Mouse (Mus musculus) cerebellum, postnatal 36 days (tissue): Measurements from ENCODE around the gene Arhgef6.

Source experiments
- DNase-seq, 2 experiments: peaks; one replicate each; pipeline ENCODE4 v3.0.0; 2021 to 2022; ENCODE audit warnings: mixed read lengths in 2 of 2

Arhgef6 gene

DNA sequence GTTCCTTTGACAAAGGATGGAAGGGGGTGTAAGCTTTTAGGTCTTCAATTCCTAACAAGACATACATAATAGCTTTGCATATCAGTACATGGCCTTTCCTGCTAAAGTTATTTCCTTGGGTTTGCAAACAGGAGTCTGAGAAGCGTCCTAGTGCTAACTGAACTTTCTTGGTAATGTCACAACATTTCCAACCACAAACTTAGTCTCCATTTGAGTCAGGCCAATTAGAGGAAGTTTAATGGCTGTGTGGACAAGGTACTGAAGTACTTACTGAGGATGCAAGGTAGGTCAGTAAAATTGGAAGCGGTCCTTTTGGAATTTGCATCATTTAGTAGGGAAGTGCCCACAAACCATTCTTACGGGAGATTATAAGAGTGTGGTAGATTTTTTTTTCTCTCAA is 155.2 kb downstream of the Arhgef6 start:
- no peak for DNase-seq

DNA sequence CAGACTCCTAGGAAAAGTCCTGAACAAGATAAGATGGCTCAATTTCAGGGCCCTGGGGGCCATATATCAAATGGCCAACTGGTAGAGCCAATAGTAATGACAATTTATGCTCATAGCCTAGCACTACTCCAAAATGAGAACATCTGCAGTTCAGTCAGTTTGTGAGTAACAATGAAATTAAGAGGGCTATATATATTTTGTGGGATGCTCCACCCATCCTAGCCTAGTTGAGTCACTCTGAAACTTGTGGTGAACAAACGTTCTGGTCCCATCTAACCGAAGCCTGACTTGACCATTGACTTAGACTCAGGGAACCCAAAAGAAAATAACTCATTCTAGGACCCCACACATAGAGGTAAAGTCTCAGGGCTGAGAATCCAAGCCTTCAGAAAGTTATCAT is 156.1 kb downstream of the Arhgef6 start:
- DNase-seq: no peak
